Mouse (Mus musculus): ENCODE results near the gene Ubr3.
"Not testable (repeated sequence)": the region's sequence is repeated elsewhere in the genome, so short reads cannot be mapped to it uniquely, and the experiment has no call there.

The Ubr3 gene

DNA sequence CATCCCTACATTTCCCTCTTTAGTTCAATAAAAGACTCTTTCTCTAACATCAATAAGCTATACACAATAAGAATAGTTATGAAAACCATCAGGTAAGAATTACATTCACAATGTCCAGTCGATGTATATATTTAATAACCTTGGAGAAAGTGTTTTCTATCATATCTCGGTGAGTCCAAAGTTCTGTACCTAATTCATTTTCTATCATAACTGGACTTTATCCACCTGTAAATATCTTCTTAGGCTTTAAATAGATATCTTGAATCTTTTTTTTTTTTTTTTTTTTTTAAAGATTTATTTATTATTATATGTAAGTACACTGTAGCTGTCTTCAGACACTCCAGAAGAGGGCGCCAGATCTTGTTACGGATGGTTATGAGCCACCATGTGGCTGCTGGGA lies 10.3 kb downstream of the Ubr3 start:
- DNase-seq (ENCODE audit: low spot score): not testable (repeated sequence)

DNA sequence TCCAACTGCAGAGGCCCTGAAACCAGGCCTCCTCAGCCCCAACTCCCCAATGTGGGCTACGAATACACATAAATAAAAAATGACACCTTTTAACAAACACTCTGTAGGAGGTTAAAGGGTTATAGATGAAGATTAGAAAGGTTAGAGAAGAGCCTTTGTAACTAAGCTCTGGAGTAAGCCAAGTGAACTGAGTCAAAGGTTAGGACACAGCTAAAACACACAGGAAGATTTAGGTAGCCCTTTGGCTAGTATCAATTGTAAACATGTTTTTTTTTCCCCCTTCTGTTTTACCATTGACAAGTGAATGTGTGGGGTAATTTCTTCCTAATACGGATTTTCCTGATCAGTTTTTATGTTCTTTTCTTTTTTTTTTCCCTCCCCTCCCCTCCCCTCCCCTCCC lies 15.8 kb downstream of the Ubr3 start:
- no peak for DNase-seq (ENCODE audit: low spot score)

DNA sequence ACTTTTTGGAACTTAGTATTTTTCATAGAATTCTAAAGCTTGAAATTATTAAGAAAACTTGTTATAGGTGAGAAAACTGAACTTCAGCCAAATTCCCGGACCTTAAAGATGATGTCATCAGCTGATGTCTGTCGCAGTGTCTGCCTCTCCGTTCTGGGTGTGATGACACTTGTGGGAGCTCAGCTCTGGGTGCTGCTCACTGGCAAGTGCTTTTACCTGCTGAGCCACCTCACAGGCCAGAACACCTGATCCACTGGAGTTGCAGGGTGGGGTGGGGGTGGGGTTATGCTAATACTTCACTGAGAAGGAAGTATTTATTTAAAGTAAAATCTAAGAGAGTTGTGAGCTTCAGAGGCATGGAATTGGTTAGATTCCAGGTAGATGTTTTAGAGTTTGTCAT lies 20.3 kb downstream of the Ubr3 start:
- DNase-seq (ENCODE audit: low spot score): no peak

DNA sequence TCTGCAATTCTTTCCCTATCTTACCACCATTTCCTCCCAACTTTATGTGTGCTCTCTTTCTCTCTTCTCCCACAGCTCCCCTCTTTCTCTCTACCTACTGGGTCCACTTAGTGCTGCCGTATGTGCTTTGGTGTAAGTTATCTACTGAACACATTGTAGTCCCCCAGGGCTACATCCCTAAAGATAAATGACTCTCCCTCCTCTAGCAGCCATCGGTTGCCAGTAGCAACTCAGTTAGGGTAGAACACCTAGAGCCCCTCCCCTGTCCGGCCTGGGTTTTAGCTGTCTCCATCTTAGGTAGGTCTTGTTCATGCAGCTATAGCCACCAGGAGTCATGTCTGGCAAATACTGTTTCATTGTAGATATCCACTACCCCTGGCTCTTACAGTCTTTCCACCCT lies 27.9 kb downstream of the Ubr3 start:
- no peak for DNase-seq (ENCODE audit: low spot score)

GRCm38 (mm10) chr2:69936331-69936730 lies 39.3 kb downstream of the Ubr3 start:
- DNase-seq (ENCODE audit: low spot score): no peak

- DNase-seq (ENCODE audit: low spot score): no peak
Measured at GRCm38 (mm10) chr2:69939226-69939625, 42.2 kb downstream of the Ubr3 start.

DNA sequence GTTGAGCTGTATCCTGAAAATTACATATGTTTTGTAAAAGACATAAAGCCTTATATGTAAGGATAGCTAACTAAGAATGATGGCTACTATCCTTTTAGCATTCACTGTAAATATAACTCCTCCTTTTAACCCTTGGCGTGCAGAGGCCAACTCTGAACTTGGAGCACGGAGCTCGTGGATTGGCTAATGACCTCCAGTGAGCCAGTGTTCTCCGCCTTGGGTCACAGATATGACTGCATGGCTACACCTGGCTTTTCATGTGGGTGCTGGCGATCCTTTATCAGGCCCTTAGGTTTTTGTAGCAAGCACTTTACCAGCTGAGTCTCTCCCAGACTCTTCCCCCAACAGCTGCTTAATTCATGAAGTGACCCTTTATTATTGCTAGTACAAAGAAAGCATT lies 42.6 kb downstream of the Ubr3 start:
- no peak for DNase-seq (ENCODE audit: low spot score)

- no peak for DNase-seq (ENCODE audit: low spot score)
Measured at GRCm38 (mm10) chr2:69941391-69942030, 44.5 kb downstream of the Ubr3 start.

DNA sequence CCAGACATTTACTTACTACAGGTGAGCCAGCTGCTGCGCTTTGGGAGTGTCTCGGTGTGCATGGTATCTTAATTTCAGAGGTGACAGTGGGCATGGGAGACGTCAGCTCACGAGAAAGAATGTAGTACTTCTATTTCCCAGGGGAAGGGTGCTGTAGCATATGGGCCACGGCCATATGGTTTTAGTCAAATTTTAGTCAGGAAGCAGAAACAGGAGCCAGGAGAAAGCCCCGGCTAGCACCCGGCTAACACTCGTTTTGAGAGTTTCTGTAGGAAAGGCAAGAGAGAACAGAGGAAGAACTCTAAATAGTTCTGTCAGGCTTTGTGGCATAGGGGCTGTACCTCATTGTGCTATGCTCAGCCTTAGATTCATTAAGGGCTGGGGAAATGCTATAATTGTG lies 55.8 kb downstream of the Ubr3 start:
- DNase-seq (ENCODE audit: low spot score): no peak

DNA sequence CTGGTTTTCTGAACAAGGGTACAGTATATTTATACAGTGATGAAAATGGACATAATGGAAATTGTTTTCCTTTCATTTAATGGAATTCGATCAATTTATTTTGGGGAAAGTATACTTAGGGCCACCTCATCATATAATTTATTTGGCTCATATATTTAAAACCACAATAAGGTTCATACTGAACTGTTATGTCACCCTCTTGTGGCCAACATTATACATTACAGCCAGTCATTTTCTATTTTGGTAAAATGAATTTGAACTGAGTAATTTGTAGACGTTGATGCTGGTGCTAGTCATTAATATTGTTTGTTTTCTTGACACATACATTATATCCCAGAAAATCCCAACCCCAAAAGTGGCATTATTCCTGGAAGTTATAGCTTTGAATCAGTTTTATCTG lies 58.6 kb downstream of the Ubr3 start:
- DNase-seq (ENCODE audit: low spot score): no peak

GRCm38 (mm10) chr2:69957622-69958021 lies 60.6 kb downstream of the Ubr3 start:
- no peak for DNase-seq (ENCODE audit: low spot score)

DNA sequence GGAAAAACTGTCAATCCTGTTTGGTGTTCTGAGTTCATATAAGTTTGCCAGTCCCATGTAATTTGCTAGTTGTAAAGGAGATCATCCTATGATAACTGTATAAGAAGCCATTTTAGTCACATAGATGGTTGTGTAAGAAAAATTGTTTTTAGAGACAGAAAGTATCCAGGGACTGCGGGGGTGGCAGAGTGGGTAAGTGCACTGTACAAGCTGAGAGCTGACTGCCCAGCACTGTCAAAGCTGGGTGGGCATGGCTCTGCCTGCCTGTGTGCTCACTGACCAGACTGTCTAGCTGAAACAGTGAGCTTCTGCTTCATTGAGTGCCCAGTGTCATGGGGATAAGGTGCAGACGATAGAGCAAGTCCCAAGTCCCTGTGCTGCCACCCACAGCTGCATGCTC lies 77.8 kb downstream of the Ubr3 start:
- DNase-seq (ENCODE audit: low spot score): no peak

DNA sequence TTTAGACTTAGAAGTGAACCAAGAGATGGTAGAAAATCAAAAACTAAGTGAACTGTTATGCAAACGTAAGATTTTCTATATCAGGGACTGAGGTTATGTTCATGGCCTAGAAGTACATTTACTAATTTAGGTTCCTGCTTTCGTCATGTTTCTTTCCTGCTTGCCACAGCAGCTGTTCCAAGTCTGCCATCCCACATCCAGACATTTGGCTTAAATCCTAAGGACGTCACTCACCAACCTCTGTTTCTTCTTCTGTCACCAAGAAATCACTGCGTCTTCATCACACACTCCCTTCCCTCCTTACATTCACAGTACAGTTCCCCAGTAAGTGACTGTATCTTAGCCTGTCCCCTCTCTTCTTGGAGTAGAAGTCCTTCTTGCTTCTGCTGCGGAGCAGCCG lies 92.2 kb downstream of the Ubr3 start:
- no peak for DNase-seq (ENCODE audit: low spot score)

DNA sequence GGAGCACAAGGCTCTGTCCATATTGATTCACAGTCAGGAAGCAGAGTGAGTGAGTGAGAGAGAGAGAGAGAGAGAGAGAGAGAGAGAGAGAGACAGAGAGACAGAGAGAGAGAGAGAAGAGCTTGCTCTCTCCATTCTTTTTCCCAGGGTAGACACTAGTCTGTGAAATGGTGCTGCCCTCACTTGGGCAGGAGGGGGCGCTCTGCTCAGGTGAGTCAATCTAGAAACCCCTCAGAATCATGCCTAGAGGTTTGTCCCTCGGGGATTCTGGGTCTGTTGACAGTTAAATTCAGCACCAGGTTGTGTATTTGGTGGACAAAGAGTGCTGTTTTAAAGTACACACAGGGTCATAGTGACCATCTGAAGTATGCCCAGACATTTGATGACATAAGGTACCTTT lies 93.6 kb downstream of the Ubr3 start:
- DNase-seq (ENCODE audit: low spot score): no peak

DNA sequence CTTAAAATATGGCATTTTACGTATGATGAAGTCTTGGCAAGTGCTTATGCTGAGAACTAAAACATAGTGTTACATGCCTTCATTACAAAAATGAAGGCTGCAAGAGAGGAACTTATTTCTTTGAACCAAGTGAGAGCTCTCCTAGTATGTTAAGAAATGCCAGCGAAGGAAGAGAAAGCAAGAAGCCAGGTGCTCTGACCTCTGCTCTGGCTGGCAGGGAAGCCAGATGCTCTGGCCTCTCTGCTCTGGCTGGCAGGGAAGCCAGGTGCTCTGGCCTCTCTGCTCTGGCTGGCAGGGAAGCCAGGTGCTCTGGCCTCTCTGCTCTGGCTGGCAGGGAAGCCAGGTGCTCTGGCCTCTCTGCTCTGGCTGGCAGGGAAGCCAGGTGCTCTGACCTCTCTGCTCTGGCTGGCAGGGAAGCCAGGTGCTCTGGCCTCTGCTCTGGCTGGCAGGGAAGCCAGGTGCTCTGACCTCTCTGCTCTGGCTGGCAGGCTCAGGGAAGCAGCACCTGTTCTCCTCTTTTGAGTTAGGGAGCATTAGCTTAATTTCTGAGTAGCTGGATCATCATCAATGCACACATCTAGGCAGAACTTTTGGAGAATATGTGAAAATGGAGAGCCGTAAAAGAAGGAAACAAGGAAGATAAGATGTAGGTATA lies 97.2 kb downstream of the Ubr3 start:
- DNase-seq (ENCODE audit: low spot score): not testable (repeated sequence)

DNA sequence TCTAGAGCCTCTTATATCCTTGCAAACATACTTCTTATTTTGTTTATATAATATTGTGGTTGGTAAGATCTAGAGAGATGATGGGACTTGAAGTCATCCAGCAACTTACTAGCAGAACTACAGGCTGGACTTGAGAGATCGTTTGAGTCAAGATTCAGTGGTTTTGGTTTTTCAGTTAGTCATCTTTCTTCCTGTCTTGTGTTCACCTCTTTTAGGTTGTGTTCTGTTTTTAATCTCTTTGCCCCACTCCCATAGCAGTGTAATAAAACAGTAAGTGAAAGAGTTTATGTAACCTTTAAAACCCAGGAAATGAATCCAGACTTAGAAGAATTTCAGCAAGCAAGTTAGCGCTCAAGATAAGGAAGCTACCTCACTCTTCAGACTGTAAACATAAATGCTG lies 97.7 kb downstream of the Ubr3 start:
- no peak for DNase-seq (ENCODE audit: low spot score)

GRCm38 (mm10) chr2:69999097-69999770 lies 102.2 kb downstream of the Ubr3 start:
- no peak for DNase-seq (ENCODE audit: low spot score)

GRCm38 (mm10) chr2:70000316-70000715 lies 103.3 kb downstream of the Ubr3 start:
- DNase-seq (ENCODE audit: low spot score): no peak

DNA sequence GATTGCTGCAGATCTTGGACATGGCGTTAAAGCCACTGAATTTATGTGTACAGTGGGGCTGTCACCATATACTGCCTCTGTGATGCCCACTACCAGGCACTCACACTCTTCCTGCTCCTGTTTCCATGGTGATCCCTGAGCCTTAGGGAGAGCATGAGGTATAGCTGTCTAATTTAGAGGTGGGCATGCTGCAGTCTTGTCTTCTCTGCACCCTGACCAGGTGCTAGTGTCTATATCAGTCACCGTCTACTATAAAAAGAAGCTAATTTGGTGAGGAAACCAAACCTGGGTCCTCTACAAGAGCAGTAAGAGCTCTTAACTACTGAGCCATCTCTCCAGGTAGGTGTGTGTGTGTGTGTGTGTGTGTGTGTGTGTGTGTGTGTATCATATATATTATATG lies 109.4 kb downstream of the Ubr3 start:
- no peak for DNase-seq (ENCODE audit: low spot score)

GRCm38 (mm10) chr2:70012941-70013340 lies 115.9 kb downstream of the Ubr3 start:
- DNase-seq (ENCODE audit: low spot score): no peak

GRCm38 (mm10) chr2:70018236-70018635 lies 121.2 kb downstream of the Ubr3 start:
- no peak for DNase-seq (ENCODE audit: low spot score)

DNA sequence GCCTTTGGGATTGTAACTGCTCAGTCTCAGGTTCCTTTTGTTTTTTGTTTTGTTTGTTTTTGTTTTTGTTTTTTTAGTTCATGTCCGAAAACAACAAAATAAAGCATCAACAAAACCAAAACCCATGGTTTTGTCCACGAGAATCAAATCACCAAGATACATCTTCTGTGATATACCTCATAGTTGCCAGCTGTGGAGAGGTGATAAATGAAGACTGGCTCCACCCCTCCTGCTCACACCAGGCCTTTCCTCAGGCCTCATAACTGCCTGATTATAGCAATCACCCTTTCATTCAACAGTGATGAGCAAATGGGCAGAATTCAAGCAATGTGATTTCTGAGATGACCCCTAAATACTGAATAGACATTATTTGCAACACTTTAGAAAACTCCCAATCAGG lies 127.4 kb downstream of the Ubr3 start:
- no peak for DNase-seq (ENCODE audit: low spot score)

- no peak for DNase-seq (ENCODE audit: low spot score)
Measured at GRCm38 (mm10) chr2:70025711-70026110, 128.7 kb downstream of the Ubr3 start.

GRCm38 (mm10) chr2:70031472-70031871 lies 134.4 kb downstream of the Ubr3 start:
- DNase-seq (ENCODE audit: low spot score): no peak
